Mouse (Mus musculus) gastrocnemius, adult 18-20 months (tissue): Measurements from ENCODE around the gene Col19a1. TPM values are rescaled to one million over a fixed set of nuclear protein-coding genes. Genes with fewer than 3 reads are reported as not detected.

ENCODE experiments used
- DNase-seq: peaks from one replicate; pipeline ENCODE4 v3.0.0; 2021; ENCODE audit warnings: low spot score
- total RNA-seq, 2 experiments: library from RNA; stranded (reverse); gene quantifications; 2 replicates each; pipeline ENCODE4 v1.2.3; 2021

Gene Col19a1
- total RNA-seq, 2 experiments from 2014 or later, result 1.1 TPM

DNA sequence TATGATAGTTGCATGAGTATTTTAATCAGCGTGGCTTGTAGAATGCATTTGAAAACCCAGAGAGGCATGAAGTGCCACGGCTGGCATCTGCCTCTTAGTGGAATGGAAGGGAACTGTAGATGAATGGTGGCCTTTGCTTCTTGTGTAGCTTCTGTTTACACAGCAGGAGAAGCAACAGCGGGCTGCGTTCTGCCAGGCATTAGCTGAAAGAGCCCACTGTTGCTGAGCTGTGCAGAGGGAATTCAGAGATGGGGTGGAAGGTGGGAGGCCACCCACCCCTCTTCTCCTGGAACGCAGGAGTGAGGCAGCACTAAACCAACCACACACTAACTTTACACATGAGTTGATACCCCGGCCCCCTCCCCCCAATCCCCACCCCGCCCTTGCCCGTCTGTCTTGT lies 356.8 kb downstream of the Col19a1 start:
- no peak for DNase-seq

DNA sequence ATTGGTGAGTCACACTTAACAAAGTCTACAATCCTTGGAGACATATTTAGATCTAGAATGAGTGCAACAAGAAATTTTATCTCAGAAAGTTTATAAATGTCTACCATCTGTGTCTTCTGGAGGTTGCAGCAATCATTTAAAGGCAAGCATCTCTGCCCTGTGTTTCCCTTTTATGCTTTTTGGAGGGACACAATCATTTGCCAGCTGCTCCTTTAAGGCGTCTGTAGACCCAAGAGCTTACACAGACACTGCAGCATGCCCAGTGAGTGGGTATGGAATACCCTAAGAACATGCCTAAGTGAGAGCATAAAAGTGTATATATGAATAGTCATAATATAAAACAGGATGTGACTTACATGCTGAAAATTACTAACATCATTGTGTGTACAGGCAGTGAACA lies 357.7 kb downstream of the Col19a1 start:
- DNase-seq, result no peak

DNA sequence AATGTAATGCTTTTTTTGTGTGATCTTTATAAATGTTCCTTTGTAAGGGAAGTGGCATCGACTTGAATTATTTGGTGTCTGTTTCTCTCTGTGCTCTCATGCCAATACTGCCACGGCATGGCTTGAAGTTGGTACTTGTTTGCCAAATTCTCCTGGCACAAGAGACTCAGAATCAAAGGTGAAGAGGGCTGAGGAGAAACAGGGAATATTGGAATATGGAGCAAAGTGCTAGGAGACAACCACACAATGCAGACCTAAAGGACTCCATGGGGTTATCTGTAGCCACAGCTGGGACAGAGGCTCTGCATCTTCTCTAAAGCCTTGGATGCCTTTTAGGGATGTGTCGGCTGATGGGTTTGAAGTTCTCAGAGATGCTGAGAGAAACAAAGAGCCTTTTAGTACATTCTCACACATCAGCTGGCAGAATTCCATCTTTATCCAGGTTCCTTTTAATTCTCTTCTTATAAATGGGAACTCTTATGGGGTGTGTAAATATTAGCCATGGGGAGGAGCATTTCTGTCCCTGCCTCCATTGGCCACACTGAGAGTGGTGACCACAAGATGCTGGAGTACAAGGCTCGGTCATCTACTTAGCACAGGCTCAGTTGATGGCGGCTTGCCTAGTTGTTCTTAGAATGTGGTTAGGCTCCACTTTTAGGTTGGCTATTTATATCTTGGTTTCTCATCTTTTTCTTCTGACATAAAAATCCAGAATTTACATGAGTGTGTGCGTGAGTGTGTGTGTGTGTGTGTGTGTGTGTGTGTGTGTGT lies 360.1 kb downstream of the Col19a1 start:
- DNase-seq, result no peak

DNA sequence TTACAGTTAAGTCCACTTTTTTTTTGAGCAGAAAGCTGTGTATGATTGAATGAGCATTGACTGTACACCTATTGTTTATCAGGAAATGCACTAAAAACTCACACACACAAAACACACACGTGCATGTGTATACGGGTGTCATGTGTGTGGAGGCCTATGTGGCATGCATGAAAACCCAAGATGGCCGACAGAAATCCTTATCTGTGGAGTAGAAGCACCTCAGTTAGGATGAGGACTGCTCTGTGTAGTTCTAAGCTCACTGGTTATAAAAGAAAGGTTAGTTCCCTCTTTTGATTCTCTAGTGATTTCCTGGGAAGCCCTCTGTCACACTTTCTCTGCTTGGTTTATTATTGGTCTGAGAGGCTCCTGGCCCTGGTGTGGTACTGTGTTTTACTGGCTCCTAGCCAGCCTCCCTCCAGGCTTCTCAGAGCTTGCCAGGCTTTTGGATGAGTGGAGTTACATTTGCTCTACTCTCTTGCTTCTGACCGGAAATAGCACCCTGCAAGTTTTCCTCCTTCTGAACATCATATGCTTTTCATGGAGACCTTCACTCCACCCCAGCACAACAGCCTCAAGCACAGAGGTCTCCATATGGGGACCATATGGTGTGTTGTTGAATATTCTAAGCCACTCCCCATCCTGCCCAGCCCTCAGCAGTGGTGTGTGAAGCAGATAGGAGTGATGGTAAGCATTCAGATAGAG lies 361.3 kb downstream of the Col19a1 start:
- no peak for DNase-seq

DNA sequence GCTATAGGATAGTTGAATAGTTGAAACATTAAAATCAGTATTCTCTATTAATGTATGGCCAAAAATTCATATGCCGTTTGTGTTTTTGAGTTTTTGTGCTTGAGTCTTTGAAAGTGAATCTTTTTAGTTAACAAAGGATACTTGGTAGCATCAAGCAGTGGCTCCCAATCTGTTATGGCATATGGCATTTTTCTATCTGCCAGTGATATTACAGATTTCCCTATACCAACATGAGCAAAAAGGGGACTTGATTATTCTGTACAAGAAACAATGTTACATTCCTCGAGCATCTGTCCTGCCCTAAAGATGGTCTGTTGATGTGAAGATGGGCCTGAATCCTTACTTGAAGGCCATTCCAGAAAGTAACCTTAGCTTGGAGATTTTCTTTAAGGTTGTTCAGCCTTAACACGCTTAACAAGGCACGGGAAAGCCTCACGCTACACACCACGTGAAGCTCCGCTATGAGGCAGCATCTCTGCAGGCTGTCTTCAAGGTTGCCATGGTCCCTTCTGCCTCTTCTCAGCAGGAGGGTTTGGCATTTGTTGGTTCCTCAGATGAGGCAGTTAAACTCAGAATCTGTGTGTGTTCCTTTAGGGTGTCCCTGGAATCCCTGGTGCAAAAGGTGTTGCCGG lies 364.2 kb downstream of the Col19a1 start:
- DNase-seq, result no peak

DNA sequence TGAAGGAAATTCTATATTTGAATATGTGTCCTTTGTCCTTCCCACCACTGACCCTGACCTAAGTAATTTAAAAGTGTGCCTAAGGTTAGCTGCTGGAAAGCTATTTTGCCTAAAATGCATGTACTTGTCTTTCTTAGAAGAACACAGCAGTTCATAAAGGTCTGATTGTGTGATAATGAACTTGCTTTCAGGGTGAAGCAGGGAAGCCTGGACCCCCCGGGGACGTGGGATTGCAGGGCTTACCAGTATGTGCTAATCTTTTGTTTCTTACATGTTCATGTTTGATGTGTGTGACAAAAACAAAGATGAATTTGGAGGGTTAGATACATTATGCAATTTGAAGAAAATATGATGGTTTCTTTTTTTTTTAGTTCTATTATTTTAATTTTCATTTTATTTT lies 365.0 kb downstream of the Col19a1 start:
- no peak for DNase-seq

DNA sequence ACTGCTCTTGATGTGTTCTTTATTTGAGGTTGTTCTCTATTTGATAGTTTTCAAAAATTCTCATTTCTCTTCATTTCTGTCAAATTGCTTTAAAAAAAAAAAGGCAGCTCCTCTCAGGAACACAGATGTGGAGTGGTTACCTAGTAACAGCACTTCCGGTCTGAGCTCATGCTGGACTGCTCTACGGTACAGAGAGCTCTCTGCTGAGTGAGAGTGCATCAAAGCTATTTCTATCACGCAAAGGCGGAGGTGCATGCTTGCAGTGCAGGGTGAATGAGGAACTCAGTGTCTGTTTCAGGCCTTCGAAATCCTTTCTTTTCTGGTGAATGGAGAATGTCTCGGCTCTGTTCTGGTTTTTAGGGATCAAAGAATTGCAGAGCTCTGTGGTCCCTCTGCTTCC lies 368.2 kb downstream of the Col19a1 start:
- no peak for DNase-seq

Other genes with a start within 250 kb of the Col19a1 start
- 10 to 100 TPM; 30.3 to 32.1 TPM for gene Lmbrd1, start 91.2 kb upstream of the Col19a1 start, total RNA-seq